Mouse (Mus musculus): ENCODE measurements at regions not wholly inside any gene's neighbourhood (a gene's known extent, or its start where the extent isn't known, plus 50 kb on each side); places are given as distances from the start of the nearest gene placed in this dataset.

DNA sequence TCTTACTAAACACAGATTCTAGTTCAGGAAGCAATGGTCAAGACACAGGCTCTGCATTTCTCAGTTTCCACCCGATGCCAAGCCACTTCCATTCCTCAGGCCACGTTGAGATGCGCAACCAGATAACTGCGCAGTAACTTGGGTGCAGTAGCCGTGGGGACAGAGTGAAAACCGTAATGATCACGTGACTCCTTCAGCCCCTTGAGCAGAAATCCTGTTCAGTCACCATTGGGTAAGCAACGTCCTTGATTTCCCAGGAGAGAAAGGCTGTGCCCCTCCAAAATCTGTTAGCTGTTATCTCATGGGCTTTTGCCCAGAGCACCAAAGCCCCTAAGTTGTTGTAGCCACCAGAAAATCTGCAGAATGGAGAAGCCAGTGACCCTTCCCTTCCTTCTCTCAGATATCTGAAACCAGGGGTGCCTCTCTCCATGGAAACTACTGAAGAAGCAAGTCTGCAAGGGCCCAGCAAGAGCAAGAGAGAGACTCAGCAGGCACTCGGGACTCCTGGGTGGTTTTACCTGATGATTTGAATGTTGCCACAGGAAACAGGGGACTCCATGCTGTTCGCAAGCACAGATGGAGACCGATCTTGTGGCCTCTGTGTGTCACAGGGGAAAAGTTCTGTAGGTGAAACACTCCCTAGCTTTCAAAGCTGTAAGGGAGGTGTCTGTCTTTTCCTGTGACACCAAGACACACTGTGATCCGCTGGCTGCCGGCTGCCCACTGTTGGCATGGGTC lies 126.7 kb downstream of the Lmo4 start:
- no peak for DNase-seq (ENCODE audit: low spot score in 2 of 2)

DNA sequence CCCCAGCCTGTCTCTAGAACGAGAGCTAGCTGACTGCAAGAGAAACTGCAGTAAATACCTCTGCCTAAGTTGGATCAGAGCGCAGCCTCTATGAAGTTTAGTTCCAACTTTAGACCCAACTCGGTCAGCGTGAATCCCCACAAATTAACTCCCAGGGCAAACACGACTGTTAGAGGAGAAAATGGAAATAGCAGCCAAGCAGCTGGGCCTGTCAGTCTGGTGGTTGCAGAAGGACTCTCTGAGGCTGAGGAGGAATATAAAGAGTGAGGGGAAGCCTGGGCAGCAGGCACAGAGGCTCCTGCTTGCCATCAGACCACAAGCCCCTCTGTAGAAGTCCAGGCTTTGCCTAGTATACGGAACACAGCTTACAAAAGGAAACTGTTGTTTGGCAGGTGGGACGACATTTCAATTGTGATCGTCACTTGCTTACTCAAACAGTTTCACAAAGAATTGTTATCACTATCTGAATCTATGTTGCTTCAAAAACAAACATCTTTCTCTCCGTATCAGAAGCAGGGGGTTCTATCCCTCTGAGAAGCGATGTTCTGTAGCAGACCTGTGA lies 135.0 kb downstream of the Lmo4 start:
- DNase-seq (ENCODE audit: low spot score in 2 of 2), result no peak

DNA sequence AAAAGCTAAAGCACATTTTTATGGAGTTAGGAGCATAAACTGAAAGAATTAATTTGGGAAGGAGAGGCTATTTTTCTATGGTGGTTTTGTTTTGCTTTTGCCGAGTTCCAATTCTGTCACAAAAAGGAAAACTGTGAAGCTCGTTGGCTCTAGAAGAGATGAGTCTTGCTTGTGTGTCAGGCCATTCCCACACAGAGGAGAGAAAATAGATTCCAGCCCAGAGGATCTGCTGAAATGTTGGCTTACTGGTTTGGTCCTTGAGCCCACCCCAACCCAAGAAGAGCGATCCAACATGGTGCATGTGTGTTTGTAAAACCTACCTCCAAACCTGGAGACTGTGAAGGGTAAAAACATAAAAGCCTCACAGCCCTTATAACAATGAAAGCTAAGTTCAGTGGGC lies 138.0 kb downstream of the Lmo4 start:
- no peak for DNase-seq (ENCODE audit: low spot score in 2 of 2)

DNA sequence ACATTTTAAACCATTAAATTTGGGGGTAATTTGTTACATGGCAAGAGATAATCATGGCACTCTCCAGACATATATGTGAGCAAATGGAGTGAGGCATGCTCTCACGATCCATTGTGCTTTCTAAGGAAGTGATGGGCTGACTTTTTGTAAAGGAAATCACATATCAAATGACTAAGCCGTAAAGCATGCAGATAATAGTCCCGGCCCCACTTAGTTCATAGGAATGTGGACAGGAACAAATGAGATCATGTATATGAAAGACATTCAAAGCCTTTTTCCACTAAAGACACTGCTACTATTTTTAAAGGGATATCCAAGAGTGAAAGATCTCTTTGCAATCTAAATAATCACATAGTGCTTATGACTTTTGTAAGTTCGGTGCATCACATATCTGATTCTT lies 146.9 kb downstream of the Lmo4 start:
- DNase-seq (ENCODE audit: low spot score in 2 of 2), result no peak

DNA sequence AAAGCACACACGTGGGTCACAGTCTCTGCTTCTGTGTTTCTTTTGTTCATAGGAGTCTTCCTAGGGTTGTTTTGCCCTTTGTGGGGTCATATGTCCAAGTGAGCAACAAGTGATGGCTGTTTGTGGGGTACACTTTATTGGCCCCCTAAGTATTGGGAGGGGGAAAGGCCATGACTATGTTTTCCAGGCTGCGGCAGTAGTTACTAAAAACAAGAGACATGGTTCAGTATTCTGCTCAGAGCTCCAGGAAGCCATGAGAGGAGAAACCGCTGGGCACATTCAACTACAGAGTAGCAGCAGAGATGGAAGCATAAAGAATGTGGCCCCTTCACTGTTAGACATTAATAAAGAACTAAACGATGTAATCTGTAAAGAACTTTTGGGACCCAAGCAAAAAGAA lies 154.7 kb downstream of the Lmo4 start:
- DNase-seq (ENCODE audit: low spot score in 2 of 2), result no peak

DNA sequence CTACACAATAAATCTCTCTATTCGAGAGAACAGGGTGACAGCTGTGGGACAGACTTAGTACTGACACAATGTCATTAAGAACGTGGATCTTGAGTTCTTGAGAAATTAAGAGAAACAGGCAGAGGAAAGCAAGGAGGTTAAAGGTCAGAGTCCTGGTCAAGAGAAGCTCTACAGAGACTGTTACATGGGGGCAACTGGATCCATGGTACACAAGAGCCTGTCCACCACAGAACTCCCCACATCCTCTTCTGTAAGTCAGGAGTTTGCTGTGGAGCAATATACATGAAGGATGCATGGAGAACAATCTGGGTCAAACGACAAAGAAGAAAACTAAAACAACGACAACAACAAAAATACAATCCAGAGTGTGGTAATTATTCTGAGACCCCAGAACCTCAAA lies 155.8 kb downstream of the Lmo4 start:
- DNase-seq (ENCODE audit: low spot score in 2 of 2), result no peak

DNA sequence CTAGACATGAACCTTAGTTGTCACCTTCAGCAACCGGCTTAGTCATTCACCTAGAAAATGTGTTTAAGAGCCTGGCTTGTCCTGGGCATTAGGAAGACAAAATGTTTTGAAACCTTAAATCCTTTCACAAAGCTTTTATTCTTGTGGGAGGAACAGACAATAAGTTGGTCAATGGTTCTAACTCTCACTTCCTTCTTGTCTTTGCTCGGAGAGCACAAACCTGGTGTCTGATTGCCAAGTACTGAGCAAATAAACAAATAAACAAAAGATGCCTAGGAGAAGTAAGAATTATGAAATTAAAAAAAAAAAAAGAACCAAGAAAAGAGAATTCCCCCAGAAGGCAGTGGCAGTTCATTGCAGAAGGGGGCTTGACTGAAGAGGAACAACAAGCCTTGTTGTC lies 160.7 kb downstream of the Lmo4 start:
- no peak for DNase-seq (ENCODE audit: low spot score in 2 of 2)

DNA sequence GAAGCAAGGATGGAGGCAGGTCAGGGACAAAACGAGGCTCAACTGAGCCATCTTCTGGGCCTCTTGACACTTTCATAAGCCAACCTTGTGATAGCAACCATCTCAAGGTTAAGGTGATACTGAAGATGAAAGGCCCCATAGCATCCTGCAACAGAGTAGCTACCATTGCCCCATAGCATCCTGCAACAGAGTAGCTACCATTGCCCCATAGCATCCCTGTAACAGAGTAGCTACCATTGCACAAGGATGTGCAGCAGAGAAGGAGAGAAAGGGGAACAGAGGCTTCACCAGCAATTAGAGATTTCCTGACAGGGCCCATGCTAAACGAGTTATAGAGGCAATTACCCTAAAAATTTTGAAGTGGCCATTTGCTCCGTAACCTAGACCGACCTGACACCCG lies 163.2 kb downstream of the Lmo4 start:
- DNase-seq (ENCODE audit: low spot score in 2 of 2), result no peak

DNA sequence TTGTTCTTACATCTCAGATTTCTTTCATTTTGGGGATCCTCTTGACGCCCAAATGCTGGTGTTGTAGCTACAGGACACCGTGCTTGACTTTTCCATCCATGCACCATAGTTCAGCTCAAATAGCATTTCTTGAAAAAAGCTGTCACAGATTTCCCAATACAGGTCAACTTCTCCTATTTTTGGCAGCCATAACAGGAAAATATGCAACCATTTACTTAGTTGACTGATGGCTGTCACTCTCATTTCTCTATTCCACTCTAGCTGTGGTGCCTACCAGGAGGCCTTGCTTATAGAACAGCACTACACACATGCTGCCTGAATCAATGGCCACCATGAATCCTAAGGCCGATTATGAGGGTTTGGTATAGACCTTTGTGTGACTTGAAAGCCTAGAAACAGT lies 165.5 kb downstream of the Lmo4 start:
- DNase-seq (ENCODE audit: low spot score in 2 of 2), result no peak

DNA sequence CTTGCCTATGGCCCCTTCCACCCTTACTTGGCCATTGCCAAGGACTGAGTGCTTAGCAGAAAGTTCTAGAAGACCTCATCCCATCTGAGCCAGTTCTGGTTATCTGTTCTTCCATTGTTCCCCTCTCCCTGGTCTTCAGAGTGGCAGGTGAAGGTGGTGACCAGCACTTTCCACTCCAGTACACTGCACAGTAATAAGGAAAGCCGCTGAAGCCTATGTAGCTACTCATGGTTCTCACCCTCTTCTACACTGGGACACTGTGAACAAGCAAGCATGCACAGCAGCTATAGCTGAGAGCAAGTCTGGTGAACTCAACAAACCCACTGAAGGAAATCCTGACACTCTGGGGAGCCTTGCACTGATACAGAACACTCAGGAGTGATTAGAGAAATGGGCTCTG lies 175.4 kb downstream of the Lmo4 start:
- DNase-seq (ENCODE audit: low spot score in 2 of 2), result no peak

DNA sequence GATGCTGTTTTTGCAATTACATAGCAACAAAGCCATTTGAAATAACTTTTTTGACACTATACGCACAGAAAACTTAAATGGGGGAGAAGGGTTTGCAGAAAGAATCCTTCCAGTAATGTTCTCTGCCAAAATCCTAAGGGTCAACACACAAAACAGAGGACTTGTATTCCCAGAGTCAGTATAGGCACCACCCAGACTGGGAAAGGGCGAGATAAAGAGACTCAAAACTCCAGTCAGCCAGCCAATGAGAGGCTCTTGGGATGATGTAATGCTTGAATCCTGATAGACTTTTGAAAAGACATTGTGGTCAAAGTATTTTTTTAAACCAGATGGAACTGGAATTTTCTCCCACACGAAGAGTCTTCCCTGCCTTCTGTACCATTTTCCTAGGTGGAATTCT lies 175.9 kb downstream of the Lmo4 start:
- DNase-seq (ENCODE audit: low spot score in 2 of 2), result no peak

DNA sequence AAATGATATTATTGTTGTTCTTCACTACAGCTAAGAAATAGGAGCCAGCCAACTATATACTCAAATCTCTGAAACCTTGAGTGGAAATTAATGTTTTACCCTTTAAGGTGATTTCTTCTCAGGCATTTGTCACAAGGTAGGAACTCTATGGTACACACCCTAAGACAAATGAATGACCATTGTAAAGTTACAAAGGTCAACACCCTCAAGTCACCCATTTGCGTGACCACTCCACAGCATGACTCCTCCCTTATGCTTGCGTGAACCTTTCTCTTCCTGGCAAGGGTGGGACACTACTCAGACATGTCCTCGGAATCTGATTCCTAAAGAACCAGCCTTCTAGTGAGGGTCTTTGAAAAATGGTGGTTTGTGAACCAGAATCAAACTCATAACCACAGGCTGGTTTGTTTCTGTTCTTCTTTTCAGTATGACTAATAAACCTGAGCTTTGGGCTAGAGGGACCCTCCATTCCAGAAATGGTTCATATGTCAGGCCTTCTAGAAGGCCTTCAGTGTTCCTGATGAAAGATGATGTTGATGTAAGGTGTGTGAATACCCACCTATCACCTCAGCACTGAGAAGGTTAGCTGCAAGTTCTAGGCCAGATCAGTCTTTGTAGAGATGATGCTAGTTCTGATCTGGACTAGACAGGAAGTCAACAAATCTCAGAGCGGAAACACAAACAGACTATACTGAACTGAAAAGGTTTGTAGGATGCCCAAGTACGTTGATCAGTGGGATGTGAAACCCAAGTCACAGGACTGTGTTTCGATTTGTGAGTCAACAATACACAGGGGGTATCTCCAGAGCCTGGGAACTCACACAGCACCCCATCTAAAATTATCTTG lies 177.7 kb downstream of the Lmo4 start:
- DNase-seq (ENCODE audit: low spot score in 2 of 2), result no peak

DNA sequence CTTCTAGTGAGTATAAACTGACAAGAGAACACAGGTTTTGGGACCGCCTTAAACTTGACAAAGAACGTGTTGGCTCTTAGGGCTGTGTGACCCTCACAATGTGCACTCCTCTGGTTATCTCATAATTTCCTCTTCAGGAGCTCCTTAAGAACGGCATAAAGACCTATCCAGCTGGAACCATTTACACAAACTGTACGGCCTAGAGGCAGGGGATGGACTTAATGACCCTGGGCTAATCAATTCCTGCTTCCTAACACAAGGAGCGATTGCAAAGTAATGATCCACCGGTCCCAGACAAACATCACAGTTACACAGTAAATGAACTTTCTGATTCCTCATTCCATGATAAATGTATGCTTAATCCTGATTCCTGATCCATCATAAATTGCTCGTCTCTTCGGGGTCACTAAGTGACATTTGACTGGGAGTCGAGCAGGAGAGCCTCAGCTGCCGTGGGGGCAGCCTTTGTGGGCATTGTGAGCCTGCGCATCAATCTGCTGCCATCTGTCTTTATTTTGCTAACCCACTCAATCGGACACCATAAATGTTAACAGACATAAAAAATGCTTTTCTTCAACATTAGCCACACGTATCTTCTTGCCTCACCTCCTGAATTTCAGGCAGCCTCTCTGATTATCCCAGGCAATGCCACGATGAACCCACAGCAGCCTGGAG lies 179.4 kb downstream of the Lmo4 start:
- DNase-seq (ENCODE audit: low spot score in 2 of 2), result no peak

DNA sequence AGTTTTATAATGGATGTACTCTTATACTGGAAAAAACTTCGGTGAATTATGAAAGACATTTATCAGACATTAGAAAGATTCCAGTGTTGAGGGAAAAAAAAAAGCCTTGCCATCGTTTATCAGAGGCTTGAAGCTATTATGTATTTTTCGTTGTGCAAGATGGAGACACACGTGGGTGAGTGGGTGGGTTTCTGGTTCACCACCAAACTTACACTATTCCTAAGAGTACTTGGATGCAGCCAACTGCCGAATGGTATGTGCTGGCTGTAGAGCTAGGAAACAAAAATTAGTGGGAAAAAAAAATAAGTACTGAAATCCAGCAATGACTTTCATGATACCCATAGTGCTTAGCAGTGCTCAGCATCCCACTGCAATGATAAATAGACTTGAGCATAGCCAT lies 180.8 kb downstream of the Lmo4 start:
- no peak for DNase-seq (ENCODE audit: low spot score in 2 of 2)

DNA sequence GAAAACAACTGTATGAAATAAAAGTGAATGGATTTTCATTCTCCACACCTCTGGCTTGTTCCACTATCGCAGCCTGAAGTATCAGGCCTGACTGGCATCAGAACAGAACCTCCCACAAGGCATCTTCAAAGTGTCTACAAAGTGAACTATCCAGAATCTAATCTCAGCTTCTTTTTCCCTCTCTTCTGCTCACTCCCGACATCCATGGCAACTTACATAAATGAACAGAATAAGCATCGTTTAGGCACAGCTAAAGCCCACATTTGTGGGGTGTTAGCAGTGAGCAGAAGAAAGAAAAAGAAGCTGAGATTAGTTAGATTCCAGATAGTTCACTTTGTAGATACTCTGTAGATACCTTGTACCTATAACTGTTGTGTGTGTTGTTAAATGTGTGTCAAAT lies 182.0 kb downstream of the Lmo4 start:
- no peak for DNase-seq (ENCODE audit: low spot score in 2 of 2)

DNA sequence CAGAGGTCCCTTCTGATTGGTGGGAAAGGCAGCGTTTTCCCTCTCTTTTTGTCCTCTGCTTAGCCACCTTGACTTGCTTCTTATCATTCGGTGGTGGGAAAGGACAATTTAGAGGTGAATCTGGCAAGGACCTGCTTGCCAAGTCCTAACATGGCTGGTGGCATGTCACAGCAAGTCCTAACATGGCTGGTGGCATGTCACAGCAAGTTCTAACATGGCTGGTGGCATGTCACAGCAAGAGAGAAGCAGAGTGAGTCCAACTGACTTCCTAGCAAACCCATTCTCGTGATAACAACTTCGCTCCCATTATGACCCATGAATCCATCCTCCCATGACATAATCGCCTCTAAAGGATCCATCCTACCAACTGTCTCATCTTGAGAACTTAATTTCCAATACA lies 183.1 kb downstream of the Lmo4 start:
- no peak for DNase-seq (ENCODE audit: low spot score in 2 of 2)

DNA sequence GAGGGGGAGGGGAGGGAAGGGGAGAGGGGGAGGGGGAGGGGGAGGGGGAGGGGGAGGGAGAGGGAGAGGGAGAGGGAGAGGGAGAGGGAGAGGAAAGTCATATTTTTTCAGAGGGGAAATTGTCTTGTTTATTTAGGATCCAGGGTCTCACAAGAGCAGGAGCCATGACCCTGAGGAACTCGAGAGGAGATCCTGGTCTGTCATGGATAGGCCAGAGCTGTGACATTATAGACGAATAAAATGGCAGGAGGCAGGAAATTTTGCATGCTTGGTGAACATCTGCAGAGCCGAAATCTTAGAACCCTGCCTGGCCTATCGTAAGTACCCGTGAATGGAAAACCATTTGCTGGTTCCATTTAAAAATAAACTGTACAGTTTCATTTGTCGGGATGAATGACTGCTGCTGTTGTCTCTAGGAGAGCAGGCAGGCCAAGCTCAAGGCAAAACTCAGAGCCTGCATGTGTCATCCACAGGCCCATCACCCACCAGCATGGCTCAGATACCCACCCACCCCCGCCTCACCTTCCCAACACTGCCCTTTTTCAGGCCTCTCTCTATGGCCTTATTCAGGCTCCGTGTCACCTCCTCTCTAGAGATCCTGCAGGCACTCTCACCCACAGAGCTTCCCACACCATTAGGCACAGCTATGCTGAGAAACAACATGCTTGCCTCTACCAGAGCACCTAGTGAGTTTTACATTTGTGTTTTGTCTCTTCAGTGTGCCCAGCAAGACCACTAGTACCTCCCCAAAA lies 184.7 kb downstream of the Lmo4 start:
- no peak for DNase-seq (ENCODE audit: low spot score in 2 of 2)

DNA sequence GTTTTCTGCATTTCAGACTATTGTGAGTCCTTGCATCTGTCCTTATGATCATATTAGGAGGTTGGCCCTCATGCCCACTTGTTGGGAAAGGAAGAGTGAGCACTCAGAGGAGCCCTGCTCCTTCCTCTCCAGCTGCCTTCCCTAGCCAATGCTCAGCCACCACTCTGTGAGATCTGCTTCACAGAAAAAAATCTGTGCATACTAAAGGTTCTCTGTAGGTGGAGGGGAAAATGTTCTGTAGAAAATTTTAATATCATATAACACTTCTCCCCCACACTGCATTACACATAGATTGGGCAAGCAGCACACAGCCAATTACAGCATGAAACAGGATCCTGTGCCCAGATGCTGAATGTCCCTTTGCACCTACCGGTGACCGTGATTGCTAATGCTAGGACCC lies 185.7 kb downstream of the Lmo4 start:
- no peak for DNase-seq (ENCODE audit: low spot score in 2 of 2)

DNA sequence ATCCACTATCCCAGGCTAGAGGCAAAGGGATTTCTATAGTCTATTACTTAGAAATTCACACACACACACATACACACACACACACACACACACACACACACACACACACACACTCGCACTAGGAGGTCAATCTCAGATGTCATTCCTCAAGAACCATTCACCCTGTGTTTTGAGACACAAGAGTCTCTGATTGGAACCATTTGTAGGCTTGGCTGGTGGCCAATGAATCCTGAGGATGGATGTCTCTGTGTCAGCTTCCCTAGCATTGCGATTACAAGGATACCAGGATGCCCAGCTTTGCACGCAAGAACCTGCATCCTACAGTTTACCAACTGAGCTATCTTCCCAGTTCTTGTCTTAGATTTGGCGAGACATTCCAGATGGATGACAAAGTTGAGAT lies 186.5 kb downstream of the Lmo4 start:
- no peak for DNase-seq (ENCODE audit: low spot score in 2 of 2)

DNA sequence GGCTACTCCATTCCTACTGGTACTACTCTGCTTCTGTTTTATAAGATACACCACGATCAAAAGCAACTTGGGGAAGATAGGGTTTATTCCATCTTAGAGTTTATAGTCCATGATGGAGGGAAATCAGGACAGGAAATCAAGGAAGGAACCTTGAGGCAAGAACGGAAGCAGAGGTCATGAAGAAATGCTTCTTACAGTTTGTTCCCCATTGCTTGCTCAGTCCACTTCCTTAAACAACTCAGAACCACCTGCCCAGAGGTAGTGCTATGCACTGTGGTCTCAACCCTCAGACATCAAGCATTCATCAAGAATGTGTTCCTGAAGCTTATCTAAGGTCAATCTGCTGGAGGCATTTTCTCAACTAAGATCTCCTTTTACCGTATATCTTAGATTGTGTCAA lies 189.8 kb downstream of the Lmo4 start:
- DNase-seq (ENCODE audit: low spot score in 2 of 2), result no peak

DNA sequence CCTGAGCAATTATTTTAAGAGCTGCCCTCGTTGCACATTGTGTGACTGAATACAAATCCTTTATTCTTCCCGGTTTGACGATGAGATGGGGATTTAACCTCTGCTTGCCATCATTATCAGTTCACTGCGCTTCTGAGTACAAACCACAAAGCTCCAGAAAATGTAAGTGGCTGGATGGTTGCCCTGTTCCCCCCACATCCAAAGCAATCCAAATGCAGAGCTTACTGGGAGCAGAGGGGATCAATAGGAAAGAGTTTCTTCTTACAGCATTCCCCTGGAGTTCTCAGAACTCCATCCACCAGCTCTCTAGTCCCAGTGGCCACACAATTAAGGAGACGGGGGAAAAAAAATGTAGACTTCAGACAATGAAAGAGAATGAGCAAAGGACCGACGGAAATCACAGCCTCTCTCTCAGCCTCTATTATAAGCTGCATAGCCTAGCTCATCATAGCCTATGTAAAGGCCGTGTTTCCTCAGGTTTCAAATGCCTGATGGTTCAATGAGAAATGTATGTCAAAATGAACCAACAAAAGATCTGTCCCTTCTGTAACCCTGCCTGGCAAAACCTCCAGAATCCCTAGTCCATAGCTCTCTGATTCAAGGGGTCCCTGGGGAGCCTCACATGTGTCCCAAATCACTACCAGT lies 191.4 kb downstream of the Lmo4 start:
- DNase-seq (ENCODE audit: low spot score in 2 of 2), result peak in 1 of 2 experiments; percentile 8
